16 mouse cellular contexts compared by ENCODE assay signal in the genomic region with DNA sequence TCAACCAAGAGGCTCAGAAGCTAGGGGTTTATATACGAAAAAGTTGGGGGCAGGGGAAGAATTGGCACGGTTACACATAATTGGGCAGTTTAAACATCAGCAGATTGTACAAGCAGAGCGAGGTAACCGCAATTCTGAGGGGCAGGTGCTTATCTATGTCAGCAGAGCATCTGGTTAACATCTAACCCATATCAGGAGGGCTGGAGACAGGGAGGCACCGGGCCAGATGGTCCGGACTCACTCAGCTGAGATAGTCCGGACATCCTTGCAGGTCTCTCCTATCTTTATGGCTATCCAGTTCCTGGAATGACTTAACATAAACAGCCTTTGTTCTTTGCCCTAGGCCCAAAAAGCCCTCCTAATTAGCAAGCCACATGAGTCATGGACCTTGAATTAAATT.
"Had no signal": no experiment of that assay in that cellular context is flagged by ENCODE, and none has a peak within 500 bp of the region (broad histone marks: within the 10 kb centered on the region; RNA-seq: fewer than 3 reads in every experiment).

No protein-coding gene starts in this region.

- H3K4me1 ChIP-seq: liver, embryonic 15.5 days; lung, embryonic 15.5 days; neural tube, embryonic 13.5 days; neural tube, embryonic 15.5 days had no signal

- H3K9ac ChIP-seq: liver, embryonic 15.5 days; liver, postnatal 0 days; lung, embryonic 15.5 days; midbrain, embryonic 12.5 days; neural tube, embryonic 13.5 days; neural tube, embryonic 15.5 days; stomach, embryonic 15.5 days had no signal

- H3K9me3 ChIP-seq: lung, embryonic 15.5 days; neural tube, embryonic 13.5 days; neural tube, embryonic 15.5 days; stomach, embryonic 15.5 days had no signal

- H3K27me3 ChIP-seq: liver, embryonic 15.5 days; lung, embryonic 15.5 days; midbrain, embryonic 12.5 days; neural tube, embryonic 13.5 days; neural tube, embryonic 15.5 days; stomach, embryonic 15.5 days had no signal

- DNase-seq: liver, postnatal 0 days; lung, adult 2 months; lung, postnatal 14 days; midbrain, embryonic 14.5 days; right cerebral cortex, postnatal 14 days; thymus, adult 2 months; thymus, postnatal 25 days had no signal

- H3K36me3 ChIP-seq: liver, embryonic 15.5 days; lung, embryonic 15.5 days; midbrain, embryonic 10.5 days; midbrain, embryonic 12.5 days; neural tube, embryonic 13.5 days; neural tube, embryonic 15.5 days; stomach, embryonic 15.5 days had no signal

- H3K27ac ChIP-seq: liver, embryonic 15.5 days; lung, embryonic 15.5 days; midbrain, embryonic 10.5 days; midbrain, embryonic 12.5 days; neural tube, embryonic 13.5 days; neural tube, embryonic 15.5 days; stomach, embryonic 15.5 days; stomach, postnatal 0 days had no signal

- H3K4me3 ChIP-seq: liver, embryonic 15.5 days; lung, embryonic 15.5 days; midbrain, embryonic 10.5 days; midbrain, embryonic 12.5 days; myocyte; neural tube, embryonic 13.5 days; neural tube, embryonic 15.5 days; stomach, embryonic 15.5 days had no signal
